Mouse (Mus musculus): ENCODE measurements around the gene Polr1d.

Gene Polr1d

DNA sequence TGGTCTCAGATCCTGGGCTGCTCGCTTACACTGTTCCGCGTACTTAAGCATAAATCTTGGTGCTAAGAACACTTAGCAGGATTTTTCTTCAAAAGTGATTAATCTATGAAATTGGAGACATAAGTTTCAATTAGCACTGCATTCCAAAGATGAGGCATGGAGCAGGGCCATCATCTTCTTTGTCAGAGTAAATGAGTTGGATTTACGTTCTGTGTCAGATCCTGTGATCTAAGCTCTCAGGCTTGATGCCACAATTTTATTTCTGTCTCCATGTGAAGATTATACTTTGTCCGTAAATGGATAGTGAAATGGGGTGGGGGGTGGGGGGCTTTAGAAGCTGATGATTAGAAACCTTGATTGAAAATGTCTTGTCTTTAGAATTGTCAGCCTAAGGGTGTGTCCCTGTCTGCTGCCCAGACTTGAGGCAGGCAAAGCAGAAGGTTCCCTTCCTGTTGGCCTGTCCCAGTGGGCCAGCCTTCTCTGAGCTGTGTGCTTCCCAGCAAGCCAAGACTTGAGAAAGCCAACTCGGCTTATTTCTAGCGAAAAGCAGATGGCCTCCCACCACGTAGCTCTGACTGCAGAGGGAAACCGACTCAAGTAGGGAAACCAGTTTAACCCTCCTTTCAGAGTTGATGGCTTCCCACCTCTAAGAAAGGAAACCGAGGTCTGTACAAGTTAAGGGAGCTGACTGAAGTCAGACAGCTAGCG, 13.6 kb downstream of the Polr1d start:
- DNase-seq = no peak

DNA sequence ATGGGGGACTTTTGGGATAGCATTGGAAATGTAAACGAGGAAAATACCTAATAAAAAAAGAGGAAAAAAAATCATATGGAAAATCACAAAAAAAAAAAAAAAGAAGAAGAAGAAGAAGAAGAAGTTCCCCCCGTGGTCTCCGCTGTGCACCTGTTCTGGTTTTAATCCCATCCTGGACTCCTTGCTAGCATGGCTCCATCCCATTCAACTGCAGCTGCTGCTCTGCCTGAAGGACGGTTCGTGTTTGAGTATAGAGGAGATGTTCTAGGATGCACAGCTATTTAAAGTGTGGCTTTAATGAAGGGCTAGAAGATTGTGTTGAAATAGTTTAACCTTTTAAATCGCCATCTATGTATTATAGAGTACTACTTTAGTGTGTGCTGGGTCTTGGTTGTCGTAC, 15.6 kb downstream of the Polr1d start:
- no peak for DNase-seq

DNA sequence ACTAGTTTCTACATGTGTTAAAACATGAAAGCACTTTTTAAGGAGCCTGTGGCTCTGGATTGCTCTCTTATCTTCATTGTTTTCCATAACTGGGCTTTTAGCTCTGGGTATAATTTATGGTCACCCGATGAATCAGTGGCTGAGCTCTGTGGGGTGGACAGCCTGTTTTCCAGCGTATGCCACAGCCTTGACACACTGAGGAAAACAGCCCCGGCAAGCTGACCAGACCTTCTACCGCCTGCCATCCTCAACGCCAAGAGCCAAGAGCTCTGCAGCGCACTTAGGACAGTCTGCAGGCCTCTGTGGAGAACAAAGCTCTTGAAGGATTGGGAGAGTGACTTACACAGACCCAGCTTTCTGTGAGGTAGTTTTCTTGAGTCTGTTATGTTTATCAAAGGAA, 17.4 kb downstream of the Polr1d start:
- DNase-seq = no peak

DNA sequence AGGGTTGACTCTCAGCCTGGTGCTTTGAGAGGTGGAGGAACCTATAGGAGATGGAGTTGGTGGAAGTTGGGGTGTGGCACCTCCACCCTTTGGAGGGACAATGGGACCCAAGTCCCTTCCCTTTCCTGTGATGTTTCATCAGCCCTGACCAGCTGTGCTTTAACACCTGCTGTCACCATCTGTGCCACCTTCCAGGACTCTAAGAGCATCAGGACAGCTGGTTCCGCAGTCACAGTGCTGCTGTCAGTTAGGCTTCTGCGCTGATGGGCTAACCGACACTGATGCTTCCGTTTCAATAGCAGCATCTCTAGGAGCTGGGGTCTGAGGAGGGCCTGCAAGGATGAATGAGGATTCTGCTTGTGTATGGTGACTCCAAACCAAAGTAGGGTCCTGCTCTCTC, 19.7 kb downstream of the Polr1d start:
- no peak for DNase-seq

DNA sequence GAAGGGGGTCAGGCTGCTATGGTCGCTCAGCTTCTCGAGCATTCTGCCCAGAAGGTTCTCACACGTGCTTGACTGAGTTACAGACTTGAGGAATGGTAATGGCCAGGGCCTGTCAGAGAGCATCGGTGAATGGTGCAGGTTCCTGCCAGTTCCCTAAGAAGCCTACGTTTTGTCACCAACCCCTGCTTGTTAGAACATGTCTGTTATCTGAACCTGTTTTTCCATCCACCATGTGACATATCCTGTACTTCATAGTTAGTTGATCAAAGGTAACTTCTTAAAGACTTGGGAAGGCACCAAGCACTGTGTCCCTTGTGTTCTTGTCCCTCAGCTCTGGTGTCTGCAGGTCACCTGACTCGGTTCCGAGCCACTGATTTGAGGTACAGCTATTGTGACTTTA, 21.8 kb downstream of the Polr1d start:
- DNase-seq = no peak

DNA sequence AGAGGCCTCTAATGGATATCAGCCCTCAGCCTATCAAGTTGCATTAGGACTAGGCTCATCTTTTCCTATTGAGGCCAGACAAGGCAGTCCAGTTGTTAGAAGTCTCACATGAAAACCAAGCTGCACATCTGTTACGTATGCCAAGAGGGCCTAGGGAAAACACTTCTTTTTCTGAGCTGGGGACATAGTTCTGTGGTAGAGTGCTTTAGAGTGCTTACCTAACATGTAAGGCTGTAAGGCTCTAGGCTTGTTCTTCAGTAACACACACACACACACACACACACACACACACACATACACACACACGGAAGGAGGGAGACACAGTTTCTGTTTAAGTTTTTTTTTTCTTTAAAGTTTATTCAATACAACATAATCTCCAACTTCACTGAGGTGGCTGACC, 23.3 kb downstream of the Polr1d start:
- no peak for DNase-seq

DNA sequence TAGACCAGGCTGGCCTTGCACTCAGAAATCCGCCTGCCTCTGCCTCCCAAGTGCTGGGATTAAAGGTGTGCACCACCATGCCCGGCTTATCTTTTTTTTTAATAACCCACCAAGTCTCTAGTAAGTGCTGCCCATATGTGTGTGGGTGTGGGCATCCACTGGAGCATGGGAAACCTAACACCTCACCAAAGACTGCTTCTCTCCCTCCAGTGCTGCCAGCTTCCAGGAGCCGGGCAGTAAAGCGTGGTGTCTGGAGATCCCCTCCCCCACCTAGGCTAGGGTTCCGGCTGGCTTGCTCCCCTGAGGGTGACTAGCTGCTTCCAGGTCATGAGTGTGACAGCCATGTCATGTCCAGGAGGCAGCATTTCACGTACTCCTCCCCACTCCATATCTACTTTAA, 25.4 kb downstream of the Polr1d start:
- DNase-seq = no peak

DNA sequence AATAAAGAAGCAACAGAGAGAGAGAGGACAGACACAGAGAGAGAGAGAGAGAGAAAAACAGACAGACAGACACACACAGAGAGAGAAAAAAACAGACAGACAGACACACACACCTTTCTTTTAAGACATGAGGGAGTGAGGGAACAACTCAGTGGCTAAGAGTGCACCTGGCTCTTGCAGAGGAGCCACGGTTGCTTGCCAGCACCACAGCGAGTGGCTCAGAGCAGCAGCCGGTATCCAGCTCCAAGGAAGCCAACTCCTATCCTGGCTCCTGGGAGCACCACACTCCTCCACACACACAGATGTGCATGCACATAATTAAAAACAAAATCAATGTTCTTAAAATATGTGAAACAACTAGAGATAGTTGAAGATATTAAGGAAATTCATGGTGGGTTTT, 30.4 kb downstream of the Polr1d start:
- no peak for DNase-seq

DNA sequence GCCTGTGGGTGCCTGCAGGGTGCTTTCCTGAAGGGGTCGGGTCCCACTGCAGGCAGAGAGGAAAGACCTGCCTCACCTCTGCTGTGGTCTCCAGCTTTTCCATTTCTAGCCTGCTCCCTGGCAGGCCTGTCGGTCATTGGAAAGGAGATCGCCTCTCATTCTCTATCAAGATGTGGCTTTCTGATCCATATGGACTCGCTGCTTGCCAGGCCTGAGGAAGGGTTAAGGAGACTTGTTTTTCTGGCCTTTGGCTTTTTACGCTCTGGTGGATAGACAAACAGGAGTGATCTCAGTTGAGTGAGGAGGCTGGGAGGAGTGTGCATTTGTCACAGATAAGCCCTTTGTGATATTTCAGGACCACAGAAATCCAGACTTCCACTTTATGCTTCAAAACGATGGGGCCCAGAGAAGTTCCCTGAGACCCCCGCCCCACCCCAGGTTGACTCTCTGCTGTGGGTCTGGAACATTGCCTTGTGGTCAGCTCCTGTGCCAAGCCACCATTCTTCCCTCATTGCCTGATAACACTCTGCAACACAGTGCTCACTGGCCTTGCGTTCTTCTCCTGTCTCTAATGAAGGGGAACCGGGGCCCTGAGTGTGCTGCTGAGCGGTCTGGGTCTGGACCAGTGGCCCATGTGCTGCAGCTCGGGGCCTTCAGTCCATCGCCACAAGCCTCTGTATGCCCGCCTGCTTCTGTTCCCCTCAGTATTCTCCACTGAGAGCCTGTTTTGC, 32.2 kb downstream of the Polr1d start:
- DNase-seq = no peak

DNA sequence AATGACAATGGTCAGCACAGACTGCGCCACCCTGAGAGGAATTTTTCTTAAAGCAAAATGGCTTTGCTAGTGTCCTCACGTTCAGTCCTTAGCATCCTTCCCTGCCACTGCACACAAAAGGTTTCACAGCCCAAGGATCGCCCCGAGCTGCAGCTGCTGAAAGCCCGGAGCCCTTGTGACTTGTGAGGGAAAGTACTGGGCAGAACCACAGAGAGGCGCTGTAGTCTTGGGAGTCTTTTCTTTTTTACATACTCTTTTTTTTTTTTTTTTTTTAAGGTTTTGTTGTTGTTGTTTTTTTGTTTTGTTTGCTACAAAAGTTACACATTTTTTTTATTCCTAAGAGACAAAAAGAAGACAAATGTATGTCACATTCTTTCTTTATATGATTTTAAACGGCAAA, 37.9 kb downstream of the Polr1d start:
- no peak for DNase-seq

DNA sequence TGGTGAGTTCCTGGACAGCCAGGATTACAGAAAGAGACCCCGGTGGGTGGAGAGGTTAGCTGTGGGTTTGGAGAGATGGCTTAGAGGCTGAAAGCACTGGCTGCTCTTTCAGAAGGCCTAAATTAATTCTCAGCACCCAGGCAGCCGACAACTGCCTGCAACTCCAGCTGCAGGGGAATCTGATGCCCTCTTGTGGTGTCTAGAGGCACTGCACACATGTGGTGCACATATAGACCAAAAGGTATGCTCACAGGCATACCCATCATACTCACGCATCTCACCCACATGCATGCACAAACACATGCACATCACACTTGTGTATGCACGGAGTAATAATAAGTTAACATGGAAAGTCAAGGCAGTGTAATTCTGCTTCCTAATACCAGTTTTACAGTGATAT, 38.8 kb downstream of the Polr1d start:
- DNase-seq = no peak

DNA sequence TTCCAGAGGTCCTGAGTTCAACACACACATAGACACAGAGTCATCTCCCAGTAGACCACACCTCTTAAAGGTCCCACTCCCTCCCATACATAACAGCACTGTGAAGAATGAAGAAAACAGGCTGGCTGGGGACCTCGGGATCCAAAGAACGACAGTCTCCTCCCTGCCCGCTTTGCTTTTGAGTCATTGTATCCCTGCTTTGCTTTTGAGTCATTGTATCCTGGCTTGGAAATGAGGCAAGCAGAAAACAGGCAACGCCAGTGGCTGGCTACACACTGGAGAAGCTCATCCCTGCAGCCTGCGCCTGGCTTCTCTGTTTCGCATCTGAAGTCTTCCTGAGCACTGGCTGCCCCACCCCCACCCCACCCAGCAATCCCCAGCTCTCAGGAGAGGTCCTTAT, 40.2 kb downstream of the Polr1d start:
- DNase-seq = no peak

DNA sequence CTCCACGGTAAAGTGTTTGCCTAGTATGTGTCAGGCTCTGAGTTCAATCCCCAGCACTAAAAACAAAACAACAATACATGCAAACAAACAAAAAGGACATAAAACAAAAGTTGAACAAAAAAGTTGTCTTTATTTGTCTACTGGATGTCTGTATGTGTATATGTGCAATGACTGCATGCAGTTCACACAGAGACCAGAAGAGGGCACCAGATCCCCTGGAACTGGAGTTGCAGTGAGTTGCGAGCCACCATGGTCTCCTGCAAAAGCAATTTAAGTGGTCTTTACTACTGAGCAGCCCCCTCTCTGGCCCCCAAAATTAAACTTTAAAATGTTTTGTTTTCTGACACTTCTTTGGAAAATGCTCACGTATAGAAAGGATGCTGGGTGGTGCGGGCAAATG, 44.3 kb downstream of the Polr1d start:
- no peak for DNase-seq

DNA sequence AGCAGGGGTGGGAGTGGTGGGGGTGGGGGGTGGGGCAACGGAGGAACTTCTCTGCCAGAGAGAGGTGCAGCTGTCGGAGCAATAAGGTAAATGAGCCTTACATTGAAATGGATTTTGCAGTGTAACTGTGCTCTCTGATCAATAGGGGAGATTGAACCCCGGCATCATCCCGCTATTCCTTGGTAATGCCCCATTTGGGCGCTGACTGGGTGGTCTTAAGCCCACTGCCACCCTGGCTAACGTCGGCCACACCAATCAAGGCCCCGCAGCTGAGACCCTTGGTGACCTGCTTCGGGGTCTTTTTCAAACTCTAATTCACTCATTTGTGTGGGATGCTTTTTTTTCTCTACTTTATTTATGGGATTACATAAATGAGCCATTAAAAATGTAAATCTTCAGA, 47.9 kb downstream of the Polr1d start:
- DNase-seq = no peak

DNA sequence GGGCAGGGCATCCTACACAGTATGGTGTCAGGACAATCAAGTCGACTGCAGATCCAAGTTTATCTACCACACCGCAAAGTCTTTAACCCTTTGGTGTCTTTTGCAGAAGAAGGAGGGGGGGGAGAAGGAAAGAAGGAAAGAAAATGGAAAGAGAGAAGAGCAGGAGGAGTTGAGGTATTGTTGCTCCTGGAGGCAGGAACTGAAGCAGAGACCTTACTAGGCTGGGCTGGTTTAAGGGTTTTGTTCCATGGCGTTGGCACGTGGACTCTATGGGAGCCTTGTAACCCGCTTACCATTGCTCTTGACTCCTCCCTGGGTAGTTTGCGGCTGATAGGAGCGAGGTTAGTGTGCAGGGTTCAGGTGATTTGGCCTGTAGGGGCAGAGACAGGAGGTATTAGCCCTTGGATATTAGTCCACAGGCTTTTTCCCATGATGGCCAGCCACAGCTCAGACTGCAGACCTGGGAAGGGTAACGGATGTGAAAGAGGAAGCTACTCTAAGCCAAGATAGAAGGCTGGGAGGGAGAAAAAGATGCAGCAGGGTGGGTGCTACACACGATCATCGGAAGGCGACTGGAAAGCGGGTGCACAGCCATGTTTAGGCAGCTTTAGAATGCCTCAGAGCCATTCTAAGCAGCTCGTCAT, 48.8 kb downstream of the Polr1d start:
- no peak for DNase-seq

DNA sequence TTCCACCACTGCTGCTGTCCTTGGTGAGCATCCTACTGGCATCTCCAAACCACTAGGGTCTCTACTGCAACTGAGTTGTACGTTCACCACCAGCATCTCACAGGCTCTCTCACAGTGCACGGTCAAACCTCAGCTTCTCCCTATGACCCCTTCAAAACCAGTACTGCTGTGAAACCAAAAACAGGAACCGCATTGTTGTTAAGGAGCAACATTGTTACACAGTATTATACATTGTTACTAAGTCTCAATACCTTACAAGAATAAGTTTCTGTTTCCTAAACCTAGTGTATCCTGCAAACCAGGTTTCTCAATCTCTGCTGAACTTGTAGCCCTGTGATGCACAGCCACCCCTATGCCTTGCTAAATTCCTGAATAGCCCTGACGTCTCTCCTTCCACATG, 51.0 kb downstream of the Polr1d start:
- DNase-seq = no peak

DNA sequence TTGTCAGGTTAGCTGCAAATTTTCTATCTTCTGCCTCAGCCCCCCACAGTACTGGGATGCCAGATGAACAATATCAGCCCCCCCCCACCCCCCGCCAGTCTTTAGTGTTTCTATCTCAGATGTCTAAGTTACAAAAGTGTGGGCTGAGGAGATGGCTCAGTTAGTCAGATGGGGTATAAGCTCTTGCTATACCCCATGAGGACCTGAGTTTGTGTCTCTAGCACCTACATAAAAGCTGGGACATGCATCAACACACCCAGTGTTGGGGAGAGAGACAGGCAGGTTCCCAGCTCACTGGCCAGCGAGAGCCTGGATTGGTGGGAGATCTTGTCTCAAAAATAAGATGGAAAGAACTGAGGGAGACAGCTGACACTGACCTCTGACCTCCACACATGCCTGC, 52.6 kb downstream of the Polr1d start:
- DNase-seq = no peak

DNA sequence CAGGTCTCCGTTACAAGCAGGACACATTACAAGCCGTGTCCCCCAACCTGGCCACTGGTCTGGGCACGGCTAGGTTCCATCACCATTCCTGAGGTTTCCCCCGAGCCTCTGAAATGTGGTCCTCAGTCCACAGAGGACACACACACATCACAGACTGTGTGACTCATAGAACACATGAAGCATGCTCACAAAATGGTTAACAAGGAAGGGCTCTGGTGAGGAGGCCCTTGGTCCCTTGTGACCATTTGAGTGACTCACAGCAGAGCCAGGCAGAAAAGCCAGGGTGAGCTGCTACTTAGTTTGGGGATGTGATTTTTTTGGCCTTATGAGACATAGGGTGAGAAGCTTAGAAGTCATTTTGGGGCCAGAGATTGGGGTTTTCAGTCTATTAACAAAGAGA, 55.1 kb downstream of the Polr1d start:
- no peak for DNase-seq

DNA sequence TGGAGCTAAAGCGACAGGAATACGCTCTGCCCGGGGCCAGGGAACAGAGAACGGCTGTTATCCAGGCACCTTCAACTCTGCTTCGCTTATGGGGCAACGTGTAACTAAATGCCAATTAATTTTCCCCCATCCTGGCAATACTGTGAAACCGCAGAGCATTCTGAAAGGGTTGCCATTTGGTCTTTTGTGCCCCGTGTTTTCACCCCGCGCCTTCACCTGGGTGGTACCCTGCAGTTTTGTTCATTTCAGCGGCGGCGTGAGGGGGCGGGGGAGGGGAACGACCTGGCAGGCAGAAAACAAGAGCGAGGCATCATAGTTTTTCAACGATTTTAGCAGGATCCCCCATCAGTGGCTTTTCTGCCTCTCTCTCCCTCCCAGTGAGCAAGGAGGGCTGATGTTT, 56.8 kb downstream of the Polr1d start:
- DNase-seq = no peak

DNA sequence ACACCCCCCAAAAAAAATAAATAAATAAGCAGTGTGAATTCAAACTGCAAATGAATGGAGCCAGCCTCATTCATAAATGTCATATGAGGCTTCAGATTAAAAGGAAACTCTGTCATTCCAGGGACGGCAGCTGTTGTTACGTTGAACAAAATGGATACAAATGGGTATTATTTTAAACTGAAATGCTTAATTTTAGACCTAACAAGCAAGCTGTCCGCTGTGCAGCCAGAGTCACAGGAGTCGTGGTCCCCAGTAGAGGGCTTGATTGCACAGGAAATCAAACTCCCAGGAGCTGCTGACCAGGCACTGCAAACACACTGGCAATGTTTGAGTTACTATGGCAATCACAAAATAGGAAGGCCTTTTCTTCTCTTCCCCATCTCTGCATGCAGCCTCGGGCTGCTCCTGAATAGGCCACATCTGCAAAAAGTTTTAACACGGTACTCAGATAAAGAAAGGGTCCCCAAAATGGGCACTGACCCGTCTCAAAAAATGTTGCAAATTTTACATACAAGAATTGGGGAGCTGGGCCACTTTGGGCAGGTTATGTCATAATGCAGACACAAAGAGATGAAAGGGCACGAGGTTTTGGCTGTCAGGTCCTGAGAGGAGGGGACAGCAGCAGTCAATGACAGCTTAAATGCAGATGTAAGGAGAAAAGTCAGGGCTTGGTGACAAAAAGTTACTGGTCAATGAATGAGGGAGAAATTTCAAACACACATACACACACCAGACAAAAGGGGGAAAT, 57.7 kb downstream of the Polr1d start:
- no peak for DNase-seq

DNA sequence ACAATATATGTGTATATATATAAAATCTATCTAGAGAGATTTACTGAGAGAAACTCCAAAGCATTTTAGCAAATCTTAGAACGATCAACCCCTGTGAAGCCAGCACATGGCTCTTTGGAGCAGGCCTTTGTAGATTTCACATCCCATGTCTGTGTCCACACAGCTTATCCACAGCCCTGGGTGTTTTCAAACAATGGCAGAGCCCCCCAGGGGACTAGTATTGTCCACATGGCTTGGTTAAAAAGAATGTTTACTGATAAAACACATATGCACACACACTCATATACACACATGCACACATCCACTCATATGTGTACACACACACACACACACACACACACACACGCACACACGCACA, 58.2 kb downstream of the Polr1d start:
- no peak for DNase-seq

DNA sequence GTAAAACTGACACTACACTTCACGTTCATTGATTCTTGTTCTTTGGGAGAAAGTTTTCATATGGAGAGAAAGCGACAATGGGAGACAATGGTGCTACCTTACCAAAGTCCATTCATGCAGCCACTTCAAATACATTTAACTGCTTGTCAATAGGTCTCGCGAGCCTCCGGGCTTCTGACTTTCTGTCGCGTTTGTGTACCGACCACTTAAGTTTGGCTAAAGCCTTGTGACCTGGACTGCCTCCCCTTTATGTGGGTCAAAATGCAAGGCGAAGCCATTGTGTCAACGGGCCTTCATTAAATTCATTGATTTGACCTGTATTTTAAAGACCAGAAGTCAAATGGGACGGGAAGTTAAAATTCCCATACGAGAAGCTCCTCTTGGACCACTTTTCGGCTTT, 59.1 kb downstream of the Polr1d start:
- no peak for DNase-seq

DNA sequence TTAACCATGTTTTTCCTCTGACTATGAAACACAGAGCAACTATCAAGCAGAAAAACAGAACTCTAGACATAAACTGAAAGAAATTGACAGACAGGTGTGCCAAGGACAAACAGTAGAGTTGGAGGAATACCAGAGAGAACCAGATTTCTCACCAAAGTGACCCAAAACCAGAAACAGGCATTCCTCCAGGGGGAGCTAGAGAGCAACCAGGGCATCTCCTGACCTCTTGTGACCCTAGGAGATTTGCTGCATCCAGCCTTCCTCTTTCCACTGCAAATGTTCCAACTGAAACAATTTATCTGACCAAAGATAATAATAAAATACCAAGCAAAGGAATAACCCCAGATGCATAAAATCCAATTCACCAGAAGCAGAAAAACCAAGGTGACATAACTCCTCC, 70.5 kb downstream of the Polr1d start:
- peak; percentile 26 for DNase-seq
